19 mouse cellular contexts compared by ENCODE assay signal in genomic region chr5:144204911-144205310, GRCm38 (mm10). TPM values are rescaled to one million over a fixed set of nuclear protein-coding genes. Genes with fewer than 3 reads are reported as not detected.
"Had no signal": no experiment of that assay in that cellular context is flagged by ENCODE, and none has a peak within 500 bp of the region (broad histone marks: within the 10 kb centered on the region; RNA-seq: fewer than 3 reads in every experiment).

No protein-coding gene starts in this region.

- H3K4me3 ChIP-seq: limb, embryonic 12.5 days; limb, embryonic 15.5 days; neural tube, embryonic 12.5 days; neural tube, embryonic 15.5 days had no signal

- ATAC-seq: liver, postnatal 0 days; lung, postnatal 0 days had no signal

- H3K27me3 ChIP-seq: limb, embryonic 12.5 days; limb, embryonic 15.5 days; neural tube, embryonic 12.5 days; neural tube, embryonic 15.5 days had no signal

- H3K4me1 ChIP-seq: limb, embryonic 12.5 days; limb, embryonic 15.5 days; neural tube, embryonic 12.5 days; neural tube, embryonic 15.5 days had no signal

- H3K27ac ChIP-seq: limb, embryonic 12.5 days; limb, embryonic 15.5 days; liver, embryonic 14.5 days; macrophage; neural tube, embryonic 12.5 days; neural tube, embryonic 15.5 days; stomach, postnatal 0 days had no signal

- H3K9ac ChIP-seq: limb, embryonic 12.5 days; limb, embryonic 15.5 days; liver, embryonic 14.5 days; liver, postnatal 0 days; lung, embryonic 14.5 days; neural tube, embryonic 12.5 days; neural tube, embryonic 15.5 days had no signal

- DNase-seq: kidney, adult 9 months; left cerebral cortex, postnatal 4 days; liver, postnatal 0 days; lung, embryonic 14.5 days; midbrain, embryonic 14.5 days; right cerebral cortex, postnatal 4 days; thymus, adult 2 months; thymus, postnatal 14 days; thymus, postnatal 4 days had no signal

- H3K9me3 ChIP-seq: limb, embryonic 15.5 days; neural tube, embryonic 15.5 days had no signal

- H3K4me2 ChIP-seq: limb, embryonic 12.5 days; limb, embryonic 15.5 days; liver, embryonic 11.5 days; lung, embryonic 14.5 days; midbrain, embryonic 11.5 days; neural tube, embryonic 12.5 days; neural tube, embryonic 15.5 days had no signal

RNA-seq across cellular contexts. Expression of gene Bhlha15, which starts 14.8 kb away (rescaled TPM):
- polyA plus RNA-seq: macrophage; midbrain, embryonic 11.5 days; midbrain, embryonic 14.5 days had no signal
